Mouse (Mus musculus) heart, postnatal 0 days (tissue): ENCODE data around the gene Mkrn2. TPM values are rescaled to one million over a fixed set of nuclear protein-coding genes. Genes with fewer than 3 reads are reported as not detected.

ENCODE experiments used
- ATAC-seq: fragments of 200-750 bp; cut with Nextera tagmentation; 2 replicates; pipeline ENCODE4 v1.8.0; 2017; ENCODE audit warnings: low read depth, moderate number of reproducible peaks, moderate library complexity; ENCODE audit not compliant: insufficient read depth
- DNase-seq: peaks from one replicate; pipeline ENCODE4 v3.0.0-alpha.2; 2016; ENCODE audit warnings: low spot score
- H3K27ac ChIP-seq: fragments of 300-500 bp; sonication (generic); 2 replicates; pipeline ENCODE4 v1.5.1; 2014; ENCODE audit warnings: low read depth, mild to moderate bottlenecking
- H3K27me3 ChIP-seq: fragments of 300-500 bp; sonication (generic); 2 replicates; pipeline ENCODE4 v1.6.1; 2014; ENCODE audit warnings: low read length, mixed read lengths; ENCODE audit not compliant: control insufficient read depth, insufficient read depth
- H3K36me3 ChIP-seq: fragments of 300-500 bp; sonication (generic); replicated peaks from 2 replicates; pipeline ENCODE4 v1.6.1; 2014; ENCODE audit warnings: low read length, mixed read lengths; ENCODE audit not compliant: control insufficient read depth, insufficient read depth
- H3K4me1 ChIP-seq: fragments of 300-500 bp; sonication (generic); 2 replicates; pipeline ENCODE4 v1.6.1; 2014; ENCODE audit warnings: antibody characterized with exemption; ENCODE audit not compliant: control insufficient read depth, insufficient read depth
- H3K4me2 ChIP-seq: fragments of 300-500 bp; sonication (generic); 2 replicates; pipeline ENCODE4 v1.6.1; 2014; ENCODE audit warnings: low read depth, mild to moderate bottlenecking, low read length, moderate library complexity
- H3K4me3 ChIP-seq: fragments of 300-500 bp; sonication (generic); 2 replicates; pipeline ENCODE4 v1.5.1; 2014; ENCODE audit warnings: low read depth, low read length
- H3K9ac ChIP-seq: fragments of 300-500 bp; sonication (generic); replicated peaks from 2 replicates; pipeline ENCODE4 v1.6.1; 2014; ENCODE audit warnings: low read depth, low read length, mixed read lengths
- H3K9me3 ChIP-seq: fragments of 300-500 bp; sonication (generic); replicated peaks from 2 replicates; pipeline ENCODE4 v1.6.1; 2016; ENCODE audit warnings: low read length; ENCODE audit not compliant: control insufficient read depth
- CTCF ChIP-seq: IDR thresholded peaks from 2 replicates; pipeline ENCODE4 v1.5.1; 2016; ENCODE audit warnings: antibody characterized with exemption, control low read depth, low read depth
- EP300 ChIP-seq: IDR thresholded peaks from 2 replicates; pipeline ENCODE4 v1.6.1; 2016; ENCODE audit warnings: antibody characterized with exemption, low read depth
- WGBS: fragments of 180-500 bp; shearing (Covaris S2); extraction: QIAGEN DNeasy Blood & Tissue Kit; methylation state at CpG from one replicate; pipeline ENCODE4 v1.1.7; 2014; 5-methylcytosine and 5-hydroxymethylcytosine counted together
- polyA plus RNA-seq: library from polyadenylated mRNA; unstranded; fragments of >200 nt; fragmentation: Nextera tagmentation; extraction: Ambion mirVana; gene quantifications from 2 replicates; pipeline ENCODE4 v1.2.1, GENCODE M21; 2015
- total RNA-seq: library from RNA; depleted of rRNA; stranded (reverse); fragments of >200 nt; gene quantifications from 2 replicates; pipeline ENCODE4 v1.2.3, GENCODE M21; 2014; ENCODE audit warnings: low replicate concordance; rRNA removed

Gene Mkrn2
- total RNA-seq (17.9 and 71.3 TPM in 2 replicates), polyA plus RNA-seq (29.6 and 31.3 TPM in 2 replicates)

DNA sequence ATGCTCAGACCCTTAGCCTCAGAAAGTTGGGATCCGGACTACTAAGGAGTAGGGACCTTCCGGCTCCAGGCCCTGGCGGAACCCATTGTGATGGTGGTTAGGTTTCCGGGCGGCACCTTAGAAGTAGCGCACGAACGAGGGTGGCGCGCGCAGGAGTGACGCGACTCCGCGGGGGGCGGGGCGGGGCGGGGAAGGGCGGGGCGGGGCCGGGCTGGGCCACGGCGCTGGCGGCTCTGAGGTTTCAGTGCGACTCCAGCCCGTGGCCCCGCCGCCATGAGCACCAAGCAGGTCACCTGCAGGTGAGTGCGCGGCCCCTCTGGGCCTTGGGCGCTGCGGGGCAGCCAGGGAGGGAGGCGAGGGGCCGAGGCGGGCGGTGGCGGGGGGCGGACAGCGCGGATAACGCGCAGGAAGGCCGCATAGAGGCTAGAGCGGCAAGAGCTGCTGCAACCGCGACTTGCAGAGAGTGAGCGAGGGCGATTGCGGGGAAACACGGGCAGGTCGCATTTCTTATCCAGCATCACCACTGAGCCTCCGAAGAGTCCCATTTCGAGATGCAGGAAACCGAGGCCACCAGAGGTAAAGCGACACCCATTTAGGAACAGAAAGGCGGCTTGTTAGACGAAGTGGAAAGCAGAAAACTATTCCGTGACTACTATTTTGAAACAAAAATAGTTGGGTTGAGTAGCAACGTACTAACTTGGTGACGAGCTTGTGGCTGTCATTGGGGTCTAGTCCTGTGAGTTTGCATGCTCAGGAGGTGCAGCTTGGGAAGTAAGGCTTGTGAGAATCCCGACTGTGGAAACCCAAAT lies at the start of gene Mkrn2:
Gene Mkrn2, plus strand, starts transcription at position 188 of the 809 bp plus-strand sequence.
- DNase-seq (peak; percentile 71), ATAC-seq (peak; percentile 94)
- under 1% methylated on average over 58 of the region's 61 CpGs for WGBS
- Histone ChIP-seq H3K4me3 (peak within 1 kb of the TSS; percentile 93), H3K9ac (peak within 1 kb of the TSS; percentile 88), H3K4me2 (peak within 1 kb of the TSS; percentile 74), H3K36me3 (no peaks in the 10 kb centered on the region), H3K4me1 (peaks cover 8% of the 10 kb centered on the region; the same call in 1 of the 2 replicates), H3K27me3 (no peaks in the 10 kb centered on the region), H3K27ac (peak within 1 kb of the TSS; percentile 89), H3K9me3 (no peaks in the 10 kb centered on the region)
- TF ChIP-seq CTCF (no peak), EP300 (no peak)

DNA sequence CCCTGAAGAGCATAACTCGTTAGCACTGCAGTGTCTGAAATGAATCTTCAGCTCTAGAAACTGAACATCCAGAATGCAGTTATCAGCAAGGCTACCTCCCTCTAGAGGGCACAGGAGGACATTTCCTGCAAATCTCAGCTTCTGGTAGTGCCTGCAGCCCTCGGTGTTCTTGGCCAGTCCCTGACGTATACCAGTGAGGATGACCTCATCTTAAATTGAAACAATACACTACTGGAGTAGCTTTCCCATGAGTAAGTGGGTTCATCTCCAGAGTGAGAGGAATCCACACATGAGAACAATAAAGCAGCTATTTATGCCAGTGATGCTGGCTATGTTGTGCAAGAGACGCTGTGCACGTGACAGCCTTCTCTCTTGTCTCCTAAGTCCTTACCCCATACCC lies 46.2 kb upstream of the Mkrn2 start:
- Histone ChIP-seq H3K27ac (no peak overlapping the region), H3K4me1 (peaks cover 11% of the 10 kb centered on the region; the same call in 1 of the 2 replicates), H3K36me3 (peaks cover 14% of the 10 kb centered on the region; the same call in 1 of the 2 replicates), H3K4me3 (no peak overlapping the region), H3K27me3 (no peaks in the 10 kb centered on the region), H3K9ac (no peak overlapping the region), H3K9me3 (no peaks in the 10 kb centered on the region), H3K4me2 (no peak overlapping the region)
- ATAC-seq (no peak; the same call in 1 of the 2 replicates), DNase-seq (peak; percentile 49)
- WGBS: 38% methylated on average over 5 of the region's 5 CpGs
- TF ChIP-seq CTCF (peak; percentile 43; the same call in 1 of the 2 replicates), EP300 (no peak)

DNA sequence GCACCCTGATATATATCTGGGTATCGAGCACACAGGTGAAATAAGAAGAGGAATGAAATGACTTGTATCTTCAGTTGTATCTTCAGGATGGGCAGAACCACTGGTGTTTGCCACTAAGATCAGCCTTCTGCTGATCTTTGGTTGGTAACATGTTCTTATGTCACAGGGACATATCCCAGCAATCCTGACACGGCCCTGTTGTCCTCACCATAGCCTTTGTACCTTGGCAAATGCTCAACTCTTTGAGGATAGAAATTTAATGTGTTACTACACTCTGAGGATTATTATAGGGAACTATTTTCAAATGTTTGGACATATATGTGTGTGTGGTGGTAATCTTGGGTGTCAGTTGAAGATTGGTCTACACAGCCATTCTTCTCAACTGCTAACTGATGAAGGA lies 43.5 kb upstream of the Mkrn2 start:
- TF ChIP-seq CTCF: no peak
- TF ChIP-seq EP300: no peak
- H3K4me1 ChIP-seq: peaks cover 12% of the 10 kb centered on the region; the same call in 1 of the 2 replicates
- H3K27ac ChIP-seq: no peak overlapping the region
- H3K9ac ChIP-seq: no peak overlapping the region
- no peak for ATAC-seq
- H3K36me3 ChIP-seq: peaks cover 17% of the 10 kb centered on the region; the same call in 1 of the 2 replicates
- no peak for DNase-seq
- WGBS: 90% methylated on average over 2 of the region's 2 CpGs
- H3K4me3 ChIP-seq: no peak overlapping the region
- no peaks in the 10 kb centered on the region for H3K27me3 ChIP-seq
- H3K4me2 ChIP-seq: no peak overlapping the region
- no peaks in the 10 kb centered on the region for H3K9me3 ChIP-seq

DNA sequence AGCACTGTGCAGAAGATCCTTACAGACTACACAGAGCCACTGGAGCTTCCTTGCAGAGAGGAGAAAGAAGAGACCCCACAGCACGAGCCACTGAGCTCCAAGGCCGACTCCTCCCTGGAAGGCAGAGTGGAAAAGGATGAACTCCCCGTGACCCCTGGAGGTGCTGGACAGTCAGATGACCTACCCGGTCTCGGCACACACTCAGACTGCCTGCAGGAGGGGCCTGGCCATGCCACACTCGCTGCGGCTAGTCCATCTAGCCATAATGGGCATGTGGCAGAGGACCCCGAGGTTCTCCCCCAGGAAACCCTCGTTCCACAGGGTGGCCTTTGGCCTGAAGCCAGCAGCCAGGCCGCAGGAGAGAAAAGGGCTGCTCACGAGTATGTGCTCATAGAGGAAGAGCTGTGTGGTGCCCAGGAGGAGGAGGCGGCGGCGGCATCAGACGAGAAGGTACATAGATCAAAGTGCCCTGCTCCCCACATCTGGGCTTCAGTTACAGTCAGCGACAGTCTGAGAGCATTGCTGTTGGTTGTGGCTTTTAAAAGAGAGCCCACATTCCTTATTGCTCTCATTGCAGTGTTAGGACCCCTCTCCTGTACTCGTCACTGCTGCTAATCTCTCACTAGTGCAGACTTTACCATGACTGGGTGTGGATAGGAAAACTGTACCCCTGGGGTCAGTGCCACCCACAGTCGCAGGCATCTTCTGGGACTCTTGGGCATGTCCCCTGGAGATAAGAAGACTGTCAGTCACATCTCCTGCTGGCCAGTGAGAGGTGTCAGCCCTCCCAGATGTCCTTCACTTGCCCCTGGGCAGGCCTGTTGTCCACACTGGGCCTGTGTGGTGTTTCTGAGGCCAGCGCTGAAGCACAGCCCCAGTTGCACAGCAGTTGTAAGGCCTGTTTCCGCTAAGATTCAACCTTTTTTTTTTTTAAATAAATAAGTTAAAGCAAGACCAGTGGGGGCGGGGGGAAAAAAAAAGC lies 41.8 kb upstream of the Mkrn2 start:
- Histone ChIP-seq H3K4me1 (peaks cover 12% of the 10 kb centered on the region; the same call in 1 of the 2 replicates), H3K36me3 (peaks cover 14% of the 10 kb centered on the region), H3K27ac (peak overlapping the region; percentile 53), H3K4me3 (no peak overlapping the region), H3K9me3 (no peaks in the 10 kb centered on the region), H3K4me2 (peak overlapping the region; percentile 12; the same call in 1 of the 2 replicates), H3K27me3 (no peaks in the 10 kb centered on the region), H3K9ac (no peak overlapping the region)
- 36% methylated on average over 21 of the region's 21 CpGs for WGBS
- ATAC-seq (peak; percentile 78), DNase-seq (peak; percentile 63)
- TF ChIP-seq EP300 (no peak), CTCF (no peak)

DNA sequence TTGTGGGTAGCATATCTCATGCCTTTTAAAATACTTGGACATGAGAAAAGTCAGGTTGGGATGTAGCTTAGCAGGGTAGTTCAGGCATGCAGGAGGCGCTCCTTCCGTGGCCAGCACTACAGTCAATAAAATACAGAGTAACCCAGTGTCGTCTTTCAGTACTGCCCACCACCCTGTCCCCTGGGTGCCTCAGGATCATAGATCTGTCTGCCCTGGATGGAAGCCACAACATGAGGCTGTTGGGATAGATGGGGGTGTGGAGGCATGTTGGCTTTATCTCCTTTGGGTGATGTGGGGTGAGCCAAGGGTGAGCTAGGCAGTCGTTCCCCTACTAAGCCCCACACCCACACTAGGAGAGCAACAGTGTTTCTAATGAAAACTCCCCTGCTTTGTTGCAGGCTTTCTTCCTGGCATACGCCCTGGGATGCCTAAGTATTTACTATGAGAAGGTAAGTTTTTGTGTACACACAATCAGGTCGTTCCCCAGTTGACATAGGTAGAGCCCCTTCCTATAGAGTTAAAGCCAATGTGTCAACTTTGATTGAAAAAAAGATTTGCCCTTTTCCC lies 36.1 kb upstream of the Mkrn2 start:
- no peaks in the 10 kb centered on the region for H3K27me3 ChIP-seq
- DNase-seq: no peak
- no peak overlapping the region for H3K27ac ChIP-seq
- no peaks in the 10 kb centered on the region for H3K9me3 ChIP-seq
- no peaks in the 10 kb centered on the region for H3K4me1 ChIP-seq
- no peak overlapping the region for H3K4me2 ChIP-seq
- 82% methylated on average over 6 of the region's 6 CpGs for WGBS
- no peak for ATAC-seq
- no peak for TF ChIP-seq EP300
- no peak for TF ChIP-seq CTCF
- H3K36me3 ChIP-seq: peaks cover 44% of the 10 kb centered on the region
- H3K4me3 ChIP-seq: no peak overlapping the region
- H3K9ac ChIP-seq: no peak overlapping the region
